Mouse (Mus musculus): ENCODE results near the gene Tnfrsf1a. TPM values are rescaled to one million over a fixed set of nuclear protein-coding genes. Genes with fewer than 3 reads are reported as not detected.
A peak's percentile ranks its signal among the peaks of the same experiment; 100 is the strongest.

Tnfrsf1a gene
- total RNA-seq, 2 experiments from 2014 or later, result 63.4 to 70.7 TPM

- no peak for DNase-seq
Measured at GRCm38 (mm10) chr6:125321114-125321855, 27.9 kb upstream of the Tnfrsf1a start.

GRCm38 (mm10) chr6:125322794-125323193 is 26.4 kb upstream of the Tnfrsf1a start:
- intact Hi-C loops (cut with DNase I), result no loop called here
- no peak for DNase-seq

More at GRCm38 (mm10) chr6:125321114-125321855, 27.9 kb upstream of the Tnfrsf1a start:
- intact Hi-C loops (cut with DNase I), result no loop called here

GRCm38 (mm10) chr6:125323547-125323946 is 25.6 kb upstream of the Tnfrsf1a start:
- intact Hi-C loops (cut with DNase I), result no loop called here
- DNase-seq, result no peak

- intact Hi-C loops (cut with DNase I), result loop anchor here (5.0 kb wide), 1 partner anchor 48 kb away; no protein-coding TSS in a partner anchor
- DNase-seq, result no peak
Measured at GRCm38 (mm10) chr6:125325337-125325736, 23.8 kb upstream of the Tnfrsf1a start.

GRCm38 (mm10) chr6:125328243-125328642 is 20.9 kb upstream of the Tnfrsf1a start:
- intact Hi-C loops (cut with DNase I), result loop anchor here (5.0 kb wide), 1 partner anchor 51 kb away; no protein-coding TSS in a partner anchor
- peak; percentile 63 to 68 for DNase-seq

GRCm38 (mm10) chr6:125330626-125331326 is 18.4 kb upstream of the Tnfrsf1a start:
- DNase-seq, result peak; percentile 91 to 92
- intact Hi-C loops (cut with DNase I), result loop anchor here (2.0 kb wide), 2 partner anchors 18 to 32 kb away; partner anchors contain the start of gene Tnfrsf1a

- intact Hi-C loops (cut with DNase I), result no loop called here
- no peak for DNase-seq
Measured at GRCm38 (mm10) chr6:125333112-125333899, 15.9 kb upstream of the Tnfrsf1a start.

GRCm38 (mm10) chr6:125334356-125334755 is 14.8 kb upstream of the Tnfrsf1a start:
- intact Hi-C loops (cut with DNase I), result no loop called here
- DNase-seq, result no peak

- intact Hi-C loops (cut with DNase I), result no loop called here
- no peak for DNase-seq
Measured at GRCm38 (mm10) chr6:125338791-125339660, 10.1 kb upstream of the Tnfrsf1a start.

GRCm38 (mm10) chr6:125340244-125340643 is 8.9 kb upstream of the Tnfrsf1a start:
- no peak for DNase-seq
- intact Hi-C loops (cut with DNase I), result no loop called here

GRCm38 (mm10) chr6:125342198-125342597 is 7.0 kb upstream of the Tnfrsf1a start:
- intact Hi-C loops (cut with DNase I), result no loop called here
- no peak for DNase-seq

- intact Hi-C loops (cut with DNase I), result no loop called here
- DNase-seq, result peak in 1 of 2 experiments; percentile 64
Measured at GRCm38 (mm10) chr6:125344084-125344483, 5.1 kb upstream of the Tnfrsf1a start.

GRCm38 (mm10) chr6:125344866-125345265 is 4.3 kb upstream of the Tnfrsf1a start:
- DNase-seq, result no peak
- intact Hi-C loops (cut with DNase I), result no loop called here

- no peak for DNase-seq
- intact Hi-C loops (cut with DNase I), result no loop called here
Measured at GRCm38 (mm10) chr6:125345625-125346024, 3.5 kb upstream of the Tnfrsf1a start.

GRCm38 (mm10) chr6:125346029-125346428 is 3.1 kb upstream of the Tnfrsf1a start:
- DNase-seq, result no peak
- intact Hi-C loops (cut with DNase I), result no loop called here

- intact Hi-C loops (cut with DNase I), result loop anchor here (2.0 kb wide), 2 partner anchors 19 to 37 kb away; partner anchors contain the start of gene Ltbr
- DNase-seq, result peak; percentile 72 to 75
Measured at GRCm38 (mm10) chr6:125349575-125350230, 541 bp downstream of the Tnfrsf1a start.

- intact Hi-C loops (cut with DNase I), result loop anchor here (2.0 kb wide), 1 partner anchor 38 kb away; the partner anchor contains the start of gene Ltbr
- peak; percentile 47 to 68 for DNase-seq
Measured at GRCm38 (mm10) chr6:125350231-125350994, 1.3 kb downstream of the Tnfrsf1a start.

- no peak for DNase-seq
- intact Hi-C loops (cut with DNase I), result loop anchor here (2.0 kb wide), 1 partner anchor 38 kb away; the partner anchor contains the start of gene Ltbr
Measured at GRCm38 (mm10) chr6:125350995-125351324, 1.8 kb downstream of the Tnfrsf1a start.

All from heart, postnatal 14 days (tissue).